Mouse (Mus musculus) CD8-positive naive resting alpha-beta T cell, adult 2 months (primary cell): ENCODE data around the gene Gpld1.
"Not testable (repeated sequence)": the region's sequence is repeated elsewhere in the genome, so short reads cannot be mapped to it uniquely, and the experiment has no call there.

Experiments used
- DNase-seq, 2 experiments: peaks; one replicate each; pipeline ENCODE4 v3.0.0; 2022; ENCODE audit warnings: low read depth in 2 of 2, low spot score in 2 of 2

Gene Gpld1

DNA sequence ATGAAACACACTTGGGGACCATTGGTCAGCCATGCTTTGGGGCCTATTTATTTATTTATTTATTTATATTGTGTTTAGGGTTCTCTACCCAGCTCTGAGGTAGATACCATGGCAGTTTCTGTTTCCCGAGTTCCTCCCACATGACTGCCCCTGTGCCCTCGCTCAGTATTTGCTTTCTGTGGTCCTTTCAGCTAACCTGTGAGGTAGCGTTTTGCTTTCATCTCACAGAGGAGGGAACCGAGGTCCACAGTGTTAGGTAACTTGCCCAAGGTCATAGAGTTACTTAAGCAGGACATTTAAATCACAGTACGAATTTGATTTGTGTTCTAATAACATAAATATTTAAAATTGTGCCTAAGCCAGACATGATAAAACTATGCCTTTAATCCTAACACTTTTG is 4.2 kb downstream of the Gpld1 start:
- DNase-seq: no peak

DNA sequence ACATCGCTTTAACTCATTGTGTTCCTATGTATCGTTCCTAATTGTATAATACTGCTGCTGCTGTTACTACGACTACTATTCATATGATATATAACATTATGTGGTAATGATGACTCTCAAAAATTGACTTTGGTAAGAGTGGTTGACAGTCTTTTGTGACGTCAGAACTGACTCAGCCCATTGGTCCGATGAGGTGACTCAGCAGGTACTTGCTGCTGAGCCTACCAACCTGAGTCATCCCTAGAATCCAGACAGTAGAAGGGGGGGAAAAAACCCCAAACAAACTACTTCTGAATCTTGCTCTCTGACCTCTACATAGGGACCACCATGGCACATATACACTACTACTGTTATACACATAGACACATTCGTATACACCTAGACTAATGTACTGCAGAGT is 5.9 kb downstream of the Gpld1 start:
- no peak for DNase-seq

DNA sequence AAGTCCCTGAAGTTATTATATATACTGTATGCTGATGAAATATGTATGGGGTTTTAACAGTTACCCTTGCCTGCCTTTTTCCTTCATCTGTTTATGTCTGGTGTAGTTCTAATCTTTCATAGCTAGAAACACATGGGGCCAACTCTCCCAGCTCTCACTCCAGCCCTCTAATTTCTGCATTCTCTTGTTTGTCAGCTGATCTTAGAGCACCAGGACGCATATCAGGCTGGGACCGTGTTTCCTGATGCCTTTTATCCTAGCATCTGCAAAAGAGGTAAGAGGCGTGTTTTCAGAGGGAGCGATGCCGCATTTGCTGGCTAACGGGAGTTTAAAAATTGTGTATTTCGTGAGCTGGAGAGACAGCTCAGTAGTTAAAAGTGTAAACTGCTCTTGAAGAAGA is 9.7 kb downstream of the Gpld1 start:
- no peak for DNase-seq

- no peak for DNase-seq
These were observed 12.1 kb downstream of the Gpld1 start for GRCm38 (mm10) chr13:24955091-24955490.

DNA sequence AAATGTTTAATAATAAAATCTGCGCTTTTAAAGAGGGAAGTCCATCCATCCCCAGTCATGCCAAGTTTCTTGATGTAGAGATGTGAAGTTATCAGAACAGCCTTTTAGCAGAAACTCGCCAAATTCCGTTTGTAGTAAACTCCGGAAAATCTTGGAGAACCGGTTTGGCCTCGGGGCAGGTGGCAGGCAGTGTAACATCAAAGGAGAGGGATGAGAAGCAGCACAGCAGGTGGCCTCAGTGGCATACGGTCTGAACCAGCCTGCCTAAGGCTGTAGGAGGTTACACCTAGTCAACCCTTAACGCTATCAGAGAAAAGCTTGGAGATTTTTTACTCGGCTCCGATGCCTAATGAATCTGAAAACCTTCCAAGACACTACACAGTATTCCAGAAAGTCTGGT is 12.5 kb downstream of the Gpld1 start:
- DNase-seq: no peak

DNA sequence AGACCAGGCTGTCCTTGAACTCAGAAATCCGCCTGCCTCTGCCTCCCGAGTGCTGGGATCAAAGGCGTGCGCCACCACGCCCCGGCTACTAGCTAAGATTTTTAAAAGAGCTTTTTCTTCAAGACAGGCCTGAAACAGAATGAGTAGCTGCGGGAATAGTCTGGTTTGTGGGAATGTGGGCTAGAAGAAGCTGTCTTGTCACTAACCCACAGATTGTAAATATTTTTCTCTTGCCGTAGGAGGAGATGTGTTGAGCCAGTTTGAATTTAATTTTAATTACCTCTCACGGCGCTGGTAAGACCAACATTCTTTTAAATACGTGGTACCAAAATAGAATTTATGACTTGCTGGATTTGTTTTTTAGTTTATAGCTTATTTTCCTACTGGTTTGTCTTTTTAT is 15.7 kb downstream of the Gpld1 start:
- no peak for DNase-seq

GRCm38 (mm10) chr13:24960084-24960483 is 17.1 kb downstream of the Gpld1 start:
- DNase-seq: no peak

GRCm38 (mm10) chr13:24962119-24962518 is 19.2 kb downstream of the Gpld1 start:
- DNase-seq: no peak

GRCm38 (mm10) chr13:24965130-24965845 is 22.3 kb downstream of the Gpld1 start:
- peak in 1 of 2 experiments; percentile 19 for DNase-seq

DNA sequence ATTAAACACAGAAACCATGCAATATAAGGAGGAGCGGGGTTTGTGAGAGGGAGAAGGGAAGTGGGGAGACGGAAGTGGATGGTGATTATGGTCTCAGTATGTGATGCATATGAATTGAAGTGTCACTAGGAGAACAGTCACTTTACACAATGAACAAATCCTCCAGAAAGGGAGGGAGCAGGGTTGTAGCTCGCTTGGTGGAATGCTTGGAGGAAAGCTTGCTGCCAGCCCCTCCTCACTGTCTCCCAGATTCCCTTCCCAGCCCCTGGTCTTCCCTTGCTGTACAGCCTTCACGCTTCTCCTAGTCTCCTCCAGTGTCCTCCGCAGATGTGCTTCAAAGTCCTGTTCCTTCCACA is 22.9 kb downstream of the Gpld1 start:
- DNase-seq: no peak

DNA sequence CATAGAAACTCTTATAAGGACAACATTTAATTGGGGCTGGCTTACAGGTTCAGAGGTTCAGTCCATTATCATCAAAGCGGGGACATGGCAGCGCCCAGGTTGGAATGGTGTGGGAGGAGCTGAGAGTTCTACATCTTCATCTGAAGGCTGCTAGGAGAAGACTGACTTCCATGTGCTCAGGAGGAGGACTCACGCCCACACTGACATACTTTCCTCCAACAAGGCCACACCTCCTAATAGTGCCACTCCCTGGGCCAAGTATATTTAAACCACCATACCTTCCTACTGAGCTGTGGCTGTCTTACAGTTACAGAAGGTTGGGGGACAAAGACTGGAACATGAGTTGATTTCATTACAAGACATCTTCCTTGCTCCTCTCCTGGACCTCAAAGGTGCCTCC is 28.8 kb downstream of the Gpld1 start:
- not testable (repeated sequence) for DNase-seq

DNA sequence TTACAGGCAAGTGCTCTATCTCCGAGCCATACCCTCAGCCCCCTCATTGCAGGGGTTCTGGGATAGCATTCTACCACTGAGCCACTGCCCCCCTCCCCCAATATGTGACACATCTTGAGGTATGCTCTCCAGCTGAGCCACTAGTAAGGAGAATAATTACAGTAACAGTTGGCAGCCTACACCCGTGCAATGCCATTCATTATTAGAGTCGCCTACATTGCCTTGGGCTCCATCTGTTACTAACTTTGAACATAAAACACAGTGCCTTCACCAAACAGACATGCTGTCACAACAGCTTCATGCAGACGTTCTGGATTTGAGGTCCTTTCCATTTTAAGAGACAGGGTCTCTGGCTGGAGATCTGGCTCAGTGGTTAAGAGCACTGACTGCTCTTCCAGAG is 33.4 kb downstream of the Gpld1 start:
- DNase-seq: no peak

DNA sequence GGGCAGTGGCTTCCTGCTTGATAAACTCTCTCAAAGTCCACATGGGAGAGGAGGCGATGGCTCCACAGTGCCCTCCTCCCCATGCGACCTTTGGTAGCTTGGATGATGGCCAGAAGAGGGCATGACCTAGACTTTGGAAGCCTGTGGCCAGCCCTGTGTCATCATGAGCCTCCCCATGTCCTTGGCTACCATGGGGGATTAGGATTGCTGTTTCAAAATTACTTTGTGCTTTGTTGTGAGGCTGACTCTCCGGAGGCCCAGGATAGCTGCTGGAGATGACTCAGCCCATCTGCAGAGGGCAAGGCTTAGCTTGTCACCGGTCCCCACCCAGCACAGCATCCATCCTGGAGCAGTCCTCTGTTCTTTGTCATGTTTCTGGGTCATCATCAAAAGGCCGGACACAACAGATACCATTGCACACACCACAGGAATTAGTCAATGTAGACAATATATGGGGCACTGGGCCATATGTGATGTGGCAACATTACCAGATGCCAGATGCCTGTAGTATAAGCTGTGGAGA is 34.9 kb downstream of the Gpld1 start:
- DNase-seq: no peak

DNA sequence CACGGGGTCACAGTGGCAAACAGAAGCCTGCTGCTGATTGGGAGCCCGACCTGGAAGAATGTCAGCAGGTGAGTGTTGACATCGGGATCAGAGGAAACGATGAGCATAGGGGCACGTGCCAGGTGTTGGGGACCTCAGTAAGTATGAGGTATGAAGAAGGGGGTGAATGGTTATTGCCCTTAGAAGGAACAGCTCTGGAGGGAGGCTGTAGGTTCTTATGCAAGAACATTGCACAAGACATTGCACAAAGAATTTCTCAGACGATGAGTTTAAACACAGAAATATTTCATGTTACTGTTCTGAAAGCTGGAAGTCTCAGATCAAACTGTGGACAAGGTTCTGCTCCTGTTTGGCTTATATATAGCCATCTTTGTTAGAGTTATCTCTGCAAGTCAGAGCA is 38.1 kb downstream of the Gpld1 start:
- no peak for DNase-seq

DNA sequence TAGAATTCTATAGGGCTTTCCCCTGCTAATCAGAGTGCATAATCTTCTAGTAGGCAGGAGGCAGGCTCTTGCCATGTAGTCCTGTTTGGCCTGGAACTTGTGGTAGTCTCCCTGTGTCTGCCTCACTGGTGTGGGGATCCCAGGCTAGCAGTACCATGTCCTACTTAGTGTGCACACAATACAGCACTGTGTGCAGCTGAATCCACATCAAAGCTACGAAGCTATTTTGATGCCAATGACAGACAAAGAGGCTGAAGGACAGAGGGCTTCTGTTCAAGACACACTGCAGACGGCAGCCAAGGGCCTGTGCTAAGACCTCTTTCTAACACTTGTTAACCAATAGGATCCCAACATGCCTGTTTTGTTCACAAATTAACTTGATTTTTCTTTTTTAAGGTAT is 42.5 kb downstream of the Gpld1 start:
- DNase-seq: no peak

GRCm38 (mm10) chr13:24988391-24988790 is 45.4 kb downstream of the Gpld1 start:
- DNase-seq: peak in 1 of 2 experiments; percentile 35

GRCm38 (mm10) chr13:24989006-24989405 is 46.1 kb downstream of the Gpld1 start:
- DNase-seq: no peak

- DNase-seq: no peak
These were observed 50.2 kb downstream of the Gpld1 start for GRCm38 (mm10) chr13:24993160-24993559.

GRCm38 (mm10) chr13:24999538-24999937 is 56.6 kb downstream of the Gpld1 start:
- DNase-seq: no peak

DNA sequence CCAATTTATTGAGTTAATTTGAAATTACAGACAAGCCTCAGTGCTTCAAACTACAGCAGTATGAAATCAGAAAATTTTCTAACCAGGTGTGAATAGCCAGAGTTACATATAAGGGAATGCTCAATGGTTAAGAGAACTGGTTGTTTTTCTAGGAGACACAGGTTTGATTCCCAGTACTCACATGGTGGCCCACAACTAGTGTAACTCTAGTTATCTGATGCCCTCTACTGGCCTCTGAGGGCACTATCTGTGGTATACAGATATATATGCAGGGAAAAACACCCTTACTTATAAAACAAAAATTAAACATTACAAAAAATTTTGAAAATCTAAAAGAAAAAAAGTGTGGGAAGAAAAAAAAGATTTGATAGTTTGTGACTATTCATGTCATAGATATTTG is 60.0 kb downstream of the Gpld1 start:
- DNase-seq: no peak

GRCm38 (mm10) chr13:25007115-25007514 is 64.2 kb downstream of the Gpld1 start:
- DNase-seq: peak; percentile 34 to 55

DNA sequence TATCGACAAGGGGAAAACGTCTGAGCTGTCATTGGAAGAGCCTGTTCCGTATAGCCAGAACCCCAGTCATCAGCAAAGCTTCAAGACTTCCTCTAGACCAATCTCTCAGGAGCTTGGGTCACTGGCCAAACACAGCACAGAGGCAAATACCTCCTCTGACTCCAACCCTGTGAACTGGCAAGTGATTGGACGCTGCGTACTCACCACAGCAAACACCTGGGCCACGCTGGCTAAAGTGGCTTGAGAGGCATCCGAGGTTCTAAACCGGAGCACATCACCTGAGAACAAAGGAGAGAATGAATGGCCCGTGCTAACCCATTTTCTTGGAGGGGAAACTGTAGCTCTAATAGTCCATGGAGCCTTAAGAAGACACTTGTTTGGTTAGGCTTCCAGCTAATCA is 75.4 kb downstream of the Gpld1 start:
- DNase-seq: no peak

GRCm38 (mm10) chr13:25019793-25020539 is 77.0 kb downstream of the Gpld1 start, which contains the start of gene Mrs2:
Gene Mrs2, minus strand, starts transcription at chr13:25020379.
- DNase-seq: peak; percentile 73 to 79
